Mouse (Mus musculus) right cerebral cortex, postnatal 36 days (tissue): Measurements from ENCODE around the gene Vmn1r235.
"Not testable (repeated sequence)": the region's sequence is repeated elsewhere in the genome, so short reads cannot be mapped to it uniquely, and the experiment has no call there.

ENCODE experiments used
- DNase-seq, 2 experiments: peaks; one replicate each; pipeline ENCODE4 v3.0.0; 2022; ENCODE audit warnings: low spot score in 2 of 2, mixed read lengths in 1 of 2

Vmn1r235 gene

GRCm38 (mm10) chr17:21256111-21256510 lies at the start of gene Vmn1r235:
Gene Vmn1r235, plus strand, starts transcription at chr17:21256411.
- DNase-seq, result no peak

DNA sequence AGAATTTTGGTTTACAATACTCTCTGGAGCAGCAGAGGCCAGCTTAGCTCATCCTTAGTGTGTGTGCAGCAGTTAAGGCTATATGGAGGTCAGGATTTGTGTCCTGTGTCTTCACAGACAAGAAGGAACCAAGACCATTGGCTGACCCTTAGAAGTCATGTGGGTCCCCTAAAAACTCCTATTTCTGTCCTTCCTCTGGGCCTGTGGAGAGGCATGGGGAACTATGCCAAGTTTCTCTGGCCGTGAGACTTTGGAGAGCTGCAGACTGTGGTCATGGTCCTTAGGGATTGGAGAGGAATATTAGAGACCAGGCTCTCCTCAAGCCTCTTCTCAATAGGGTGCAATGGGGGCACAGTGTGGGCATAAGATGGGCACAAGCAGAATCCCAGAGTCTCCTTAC lies 45.1 kb upstream of the Vmn1r235 start:
- not testable (repeated sequence) for DNase-seq

DNA sequence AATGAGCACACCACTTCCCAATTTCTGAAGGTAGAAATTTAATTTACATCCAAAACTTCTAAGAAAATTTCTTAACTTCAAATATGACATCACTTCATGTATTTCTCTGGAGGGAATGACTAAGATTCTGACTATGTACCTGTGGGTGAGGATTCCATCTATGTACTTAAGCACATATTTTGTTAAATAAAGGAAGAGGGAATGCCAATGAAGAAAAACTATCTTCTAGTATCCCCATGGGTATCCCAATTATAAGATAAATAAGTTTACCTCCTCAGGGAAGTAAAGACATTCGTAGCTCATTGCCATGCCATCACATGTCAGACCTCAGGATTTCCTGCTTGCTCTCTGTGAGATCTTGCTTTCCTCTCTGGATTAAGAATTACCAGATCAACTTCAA lies 30.4 kb upstream of the Vmn1r235 start, which contains the start of gene Vmn1r234:
Gene Vmn1r234 (plus strand): TSS at position 301 of the 400 bp plus-strand sequence.
- no peak for DNase-seq

- DNase-seq, result peak; percentile 3 to 7
These were observed 24.6 kb upstream of the Vmn1r235 start for GRCm38 (mm10) chr17:21231654-21232053.

- DNase-seq, result peak; percentile 8 to 21
These were observed 15.9 kb downstream of the Vmn1r235 start for GRCm38 (mm10) chr17:21272103-21272502.

DNA sequence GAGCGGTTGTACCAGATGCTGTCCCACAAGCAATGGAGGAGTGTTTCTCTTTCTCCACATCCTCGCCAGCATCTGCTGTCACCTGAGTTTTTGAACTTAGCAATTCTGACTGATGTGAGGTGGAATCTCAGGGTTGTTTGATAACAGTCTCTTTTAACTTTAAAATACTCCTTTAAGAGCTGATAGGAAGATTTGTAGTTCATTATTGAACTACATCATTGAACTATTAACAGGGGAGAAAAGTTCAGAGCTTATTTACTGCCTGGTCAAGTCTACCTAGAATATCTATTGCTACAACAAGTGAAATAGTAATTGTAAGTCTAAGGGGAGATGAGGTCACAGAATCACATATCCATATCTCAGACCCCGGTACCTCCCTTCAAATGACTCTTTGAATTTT lies 26.4 kb downstream of the Vmn1r235 start, which contains the start of gene Vmn1r236:
Gene Vmn1r236 (plus strand): TSS at position 301 of the 400 bp plus-strand sequence.
- no peak for DNase-seq

DNA sequence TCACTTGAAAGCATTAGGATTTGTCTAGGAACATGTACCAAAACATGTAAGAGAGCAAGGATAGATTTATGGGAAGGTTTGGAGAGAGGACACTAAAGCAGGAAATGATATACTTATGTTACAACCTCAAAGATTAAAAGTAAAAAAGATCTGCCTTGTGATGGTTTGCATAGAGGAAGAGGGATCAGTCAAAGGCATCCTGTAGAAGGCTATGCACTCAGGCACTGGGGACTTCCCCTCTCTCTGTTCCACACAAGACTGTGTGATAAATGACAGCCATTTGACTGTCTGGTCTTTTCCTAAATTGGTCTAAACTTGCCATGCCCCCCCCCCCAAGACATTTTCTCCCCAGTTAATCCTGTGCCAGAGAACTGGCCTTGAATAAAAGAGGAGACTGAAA lies 28.2 kb downstream of the Vmn1r235 start:
- DNase-seq, result no peak

DNA sequence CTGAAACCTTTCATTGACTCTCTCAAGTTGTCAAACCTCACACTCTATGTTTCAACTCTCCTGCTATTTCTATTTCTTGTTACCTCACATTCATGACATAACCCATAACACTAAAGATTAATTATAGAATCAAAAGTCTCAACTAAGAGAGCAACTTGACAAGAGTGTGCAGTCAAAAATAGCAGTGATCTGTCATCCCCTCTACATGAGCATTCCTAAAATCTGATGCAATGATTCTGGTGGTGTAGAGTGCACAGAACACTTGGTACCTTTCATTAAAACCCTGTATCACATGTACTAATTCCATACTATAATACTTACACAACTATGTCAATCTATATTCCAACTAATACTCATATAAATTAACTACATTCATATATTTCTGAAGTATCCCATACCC lies 33.5 kb downstream of the Vmn1r235 start:
- DNase-seq, result no peak

- DNase-seq, result no peak
These were observed 55.4 kb downstream of the Vmn1r235 start, which contains the start of gene Vmn1r237 for GRCm38 (mm10) chr17:21311565-21311964. Gene Vmn1r237, plus strand, starts transcription at chr17:21311865.
